Mouse (Mus musculus): ENCODE results near the gene Gm17364.
"Not testable (repeated sequence)": the region's sequence is repeated elsewhere in the genome, so short reads cannot be mapped to it uniquely, and the experiment has no call there.

Gm17364 gene

GRCm38 (mm10) chr13:41252141-41252540, 21.6 kb downstream of the Gm17364 start:
- no peak for DNase-seq (ENCODE audit: low read depth, low spot score)

DNA sequence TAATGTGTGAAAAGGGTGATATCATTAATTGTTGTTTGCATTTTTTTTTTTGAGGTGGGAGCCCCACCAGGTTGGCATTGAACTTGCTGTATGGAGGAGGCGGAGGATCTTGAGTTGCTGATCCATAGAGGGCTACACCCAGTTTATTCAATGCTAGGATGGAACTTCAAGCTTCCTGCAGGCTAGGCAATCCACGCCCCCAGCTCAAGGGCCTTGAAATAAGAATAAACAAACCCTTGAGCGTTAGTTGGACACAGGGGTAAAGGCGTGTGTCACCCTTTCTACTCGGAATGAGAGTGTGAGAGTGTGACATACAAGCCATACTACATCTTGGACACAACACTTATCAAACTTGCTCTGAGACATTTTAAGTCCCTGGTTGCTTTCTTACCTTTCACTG, 22.1 kb downstream of the Gm17364 start:
- DNase-seq (ENCODE audit: low read depth, low spot score): peak; percentile 23

DNA sequence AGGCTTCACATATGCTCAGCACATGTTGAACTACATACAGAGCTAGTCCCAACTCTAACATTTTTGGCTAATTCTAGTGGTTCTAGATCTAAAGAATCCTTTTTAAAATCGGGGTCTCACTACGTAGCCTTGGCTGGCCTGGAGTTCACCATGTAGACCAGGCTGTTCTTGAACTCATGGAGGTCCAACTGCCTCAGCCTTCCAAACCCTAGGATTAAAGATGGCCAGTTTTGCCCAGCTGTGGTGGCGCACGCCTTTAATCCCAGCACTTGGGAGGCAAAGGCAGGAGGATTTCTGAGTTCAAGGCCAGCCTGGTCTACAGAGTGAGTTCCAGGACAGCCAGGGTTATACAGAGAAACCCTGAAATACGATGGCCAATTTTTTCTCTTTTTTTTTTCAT, 22.5 kb downstream of the Gm17364 start:
- DNase-seq (ENCODE audit: low read depth, low spot score): not testable (repeated sequence)

- DNase-seq (ENCODE audit: low read depth, low spot score): peak; percentile 58
These were observed 23.3 kb downstream of the Gm17364 start for GRCm38 (mm10) chr13:41250318-41250981.

- DNase-seq (ENCODE audit: low read depth, low spot score): peak; percentile 98
These were observed 24.0 kb downstream of the Gm17364 start, which contains the start of gene Smim13 for GRCm38 (mm10) chr13:41249538-41250317. TSS of gene Smim13 (plus strand) at chr13:41249844.

DNA sequence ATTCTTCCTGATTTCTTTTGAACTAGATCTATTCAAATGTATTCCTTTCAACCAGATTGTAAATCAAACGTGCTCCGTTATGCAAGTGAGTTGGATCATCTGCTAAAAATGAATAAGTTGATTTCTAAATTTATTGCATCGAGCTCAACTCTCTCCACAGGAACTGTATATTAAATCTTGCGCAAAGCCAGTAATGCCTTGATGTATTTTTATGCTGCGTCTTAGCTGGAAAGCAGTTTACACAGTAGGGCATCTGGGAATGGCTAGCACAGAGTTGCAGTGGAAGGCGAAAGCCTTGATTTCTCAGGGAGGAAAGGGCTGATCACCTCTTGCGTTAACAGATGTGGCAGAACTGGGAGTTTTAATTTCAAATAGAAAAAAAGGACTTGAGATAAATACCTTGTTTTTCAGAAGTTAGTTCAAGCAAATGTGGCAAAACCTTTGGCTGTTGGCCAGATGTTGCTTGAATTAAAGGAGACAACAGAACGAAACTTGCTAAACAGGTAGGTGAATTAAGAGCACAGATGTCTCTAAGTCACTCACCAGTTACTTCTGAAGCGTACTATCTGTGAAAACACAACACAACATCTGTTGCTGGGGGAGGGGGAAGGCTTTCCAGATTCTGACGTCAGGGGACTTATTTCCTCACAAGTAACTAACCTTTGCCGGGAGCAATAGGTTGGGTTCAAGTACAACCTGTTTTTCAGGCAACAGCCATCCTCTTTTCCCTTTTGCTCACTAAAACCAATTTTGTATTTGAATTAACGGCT, 24.8 kb downstream of the Gm17364 start:
- no peak for DNase-seq (ENCODE audit: low read depth, low spot score)

DNA sequence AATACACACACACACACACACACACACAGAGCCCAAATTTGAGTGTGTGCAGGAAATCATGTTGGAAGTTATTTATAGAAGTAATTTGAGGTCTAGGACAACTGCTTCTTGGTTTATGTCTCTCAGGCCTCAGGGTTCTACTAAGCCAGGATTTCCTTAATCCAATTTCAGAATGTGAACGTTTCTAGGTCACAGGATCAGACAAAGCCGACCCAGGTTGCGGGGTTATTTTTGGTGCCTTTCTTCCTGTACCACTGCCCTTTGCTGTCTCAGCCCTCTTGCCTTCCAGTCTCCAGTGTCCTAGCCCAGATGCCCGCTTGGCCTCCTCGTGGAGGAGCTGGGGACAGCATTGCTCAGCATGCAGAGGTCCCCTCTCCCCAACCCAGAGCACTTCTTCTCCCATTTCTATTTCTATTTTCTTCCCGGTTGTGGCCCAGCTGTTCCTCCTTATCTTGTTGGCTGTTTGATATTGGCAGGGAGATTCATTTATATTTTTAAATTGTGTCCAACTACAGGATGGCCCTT, 29.4 kb downstream of the Gm17364 start:
- DNase-seq (ENCODE audit: low read depth, low spot score): no peak

- no peak for DNase-seq (ENCODE audit: low read depth, low spot score)
These were observed 32.2 kb downstream of the Gm17364 start for GRCm38 (mm10) chr13:41241557-41241956.

DNA sequence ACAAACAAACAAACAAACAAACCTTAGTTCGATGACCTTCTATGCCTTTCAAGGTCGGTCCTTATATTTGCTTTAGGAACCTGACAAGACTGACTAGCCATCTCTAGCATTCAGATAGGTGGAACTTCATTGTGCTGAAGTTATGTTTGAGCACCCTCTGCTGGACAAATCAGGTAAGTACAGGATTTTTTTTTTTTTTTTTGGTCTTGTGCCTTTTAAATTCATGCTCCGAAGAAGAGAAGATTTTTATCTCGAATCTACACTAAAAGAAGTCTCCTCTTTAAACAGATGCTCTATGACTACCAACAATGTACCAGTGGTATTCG, 35.0 kb downstream of the Gm17364 start:
- DNase-seq (ENCODE audit: low read depth, low spot score): peak; percentile 70

- DNase-seq (ENCODE audit: low read depth, low spot score): no peak
These were observed 35.6 kb downstream of the Gm17364 start for GRCm38 (mm10) chr13:41238035-41238804.

GRCm38 (mm10) chr13:41235845-41236741, 37.7 kb downstream of the Gm17364 start:
- no peak for DNase-seq (ENCODE audit: low read depth, low spot score)

- no peak for DNase-seq (ENCODE audit: low read depth, low spot score)
These were observed 38.6 kb downstream of the Gm17364 start for GRCm38 (mm10) chr13:41235181-41235580.

GRCm38 (mm10) chr13:41233241-41233640, 40.5 kb downstream of the Gm17364 start:
- no peak for DNase-seq (ENCODE audit: low read depth, low spot score)

- peak; percentile 18 for DNase-seq (ENCODE audit: low read depth, low spot score)
These were observed 41.6 kb downstream of the Gm17364 start for GRCm38 (mm10) chr13:41232209-41232608.

- DNase-seq (ENCODE audit: low read depth, low spot score): peak; percentile 38
These were observed 42.3 kb downstream of the Gm17364 start for GRCm38 (mm10) chr13:41231389-41231983.

- no peak for DNase-seq (ENCODE audit: low read depth, low spot score)
These were observed 43.5 kb downstream of the Gm17364 start for GRCm38 (mm10) chr13:41230256-41230655.

DNA sequence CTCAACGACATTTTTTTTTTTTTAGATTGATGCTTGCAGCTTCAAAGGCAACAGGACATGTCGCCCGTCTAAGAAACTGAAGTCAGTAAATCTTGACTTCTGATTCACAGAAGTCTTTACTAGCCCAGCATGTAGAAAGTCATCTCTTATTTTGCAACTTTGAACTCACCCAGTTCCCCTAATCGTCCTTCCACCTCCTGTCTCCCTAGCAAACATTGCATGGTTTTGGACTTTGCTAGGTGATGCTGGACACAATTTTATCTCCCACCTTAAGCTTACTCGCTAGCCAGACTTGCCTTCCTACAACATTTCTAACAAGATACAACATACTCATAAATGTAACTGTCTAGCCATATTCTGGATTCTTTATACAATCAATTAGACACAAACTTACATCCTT, 45.7 kb downstream of the Gm17364 start:
- DNase-seq (ENCODE audit: low read depth, low spot score): no peak

GRCm38 (mm10) chr13:41226513-41226912, 47.3 kb downstream of the Gm17364 start:
- no peak for DNase-seq (ENCODE audit: low read depth, low spot score)

All from R1 (cell line).